Mouse (Mus musculus): Measurements from ENCODE around the gene Fos. TPM values are rescaled to one million over a fixed set of nuclear protein-coding genes. Genes with fewer than 3 reads are reported as not detected.
A peak's percentile ranks its signal among the peaks of the same experiment; 100 is the strongest.
"Not testable (repeated sequence)": the region's sequence is repeated elsewhere in the genome, so short reads cannot be mapped to it uniquely, and the experiment has no call there.

Fos gene
- total RNA-seq, 2 experiments from 2014 or later = 2.5 to 24.3 TPM

DNA sequence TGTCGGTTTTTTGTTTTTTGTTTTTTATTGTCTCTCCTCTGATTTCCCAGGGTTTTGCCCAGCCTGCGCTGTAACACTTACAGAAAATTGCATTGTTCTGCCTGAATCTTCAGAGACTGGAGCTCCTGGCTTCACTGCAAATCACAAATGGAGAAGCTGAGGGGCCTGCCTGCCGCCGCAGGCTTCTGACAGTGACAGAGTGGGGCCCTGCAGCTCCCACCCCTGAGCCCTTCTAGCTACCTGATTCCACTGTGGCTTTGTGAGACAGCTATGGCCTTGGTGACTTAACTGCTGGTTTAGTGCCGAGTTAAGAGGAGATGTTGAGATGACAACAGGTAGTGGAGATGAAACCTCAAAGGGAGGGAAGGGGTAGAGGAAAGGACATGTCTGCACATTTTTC is 44.3 kb downstream of the Fos start:
- intact Hi-C loops (cut with DNase I) = no loop called here
- DNase-seq = no peak

- no peak for DNase-seq
- intact Hi-C loops (cut with DNase I) = no loop called here
Measured at GRCm38 (mm10) chr12:85519553-85519952, 45.9 kb downstream of the Fos start.

GRCm38 (mm10) chr12:85521101-85521500 is 47.4 kb downstream of the Fos start:
- no peak for DNase-seq
- intact Hi-C loops (cut with DNase I) = no loop called here

- peak; percentile 26 to 37 for DNase-seq
- intact Hi-C loops (cut with DNase I) = no loop called here
Measured at GRCm38 (mm10) chr12:85521673-85522072, 48.0 kb downstream of the Fos start.

GRCm38 (mm10) chr12:85522631-85523388 is 49.1 kb downstream of the Fos start:
- intact Hi-C loops (cut with DNase I) = no loop called here
- peak in 1 of 2 experiments; percentile 26 for DNase-seq

DNA sequence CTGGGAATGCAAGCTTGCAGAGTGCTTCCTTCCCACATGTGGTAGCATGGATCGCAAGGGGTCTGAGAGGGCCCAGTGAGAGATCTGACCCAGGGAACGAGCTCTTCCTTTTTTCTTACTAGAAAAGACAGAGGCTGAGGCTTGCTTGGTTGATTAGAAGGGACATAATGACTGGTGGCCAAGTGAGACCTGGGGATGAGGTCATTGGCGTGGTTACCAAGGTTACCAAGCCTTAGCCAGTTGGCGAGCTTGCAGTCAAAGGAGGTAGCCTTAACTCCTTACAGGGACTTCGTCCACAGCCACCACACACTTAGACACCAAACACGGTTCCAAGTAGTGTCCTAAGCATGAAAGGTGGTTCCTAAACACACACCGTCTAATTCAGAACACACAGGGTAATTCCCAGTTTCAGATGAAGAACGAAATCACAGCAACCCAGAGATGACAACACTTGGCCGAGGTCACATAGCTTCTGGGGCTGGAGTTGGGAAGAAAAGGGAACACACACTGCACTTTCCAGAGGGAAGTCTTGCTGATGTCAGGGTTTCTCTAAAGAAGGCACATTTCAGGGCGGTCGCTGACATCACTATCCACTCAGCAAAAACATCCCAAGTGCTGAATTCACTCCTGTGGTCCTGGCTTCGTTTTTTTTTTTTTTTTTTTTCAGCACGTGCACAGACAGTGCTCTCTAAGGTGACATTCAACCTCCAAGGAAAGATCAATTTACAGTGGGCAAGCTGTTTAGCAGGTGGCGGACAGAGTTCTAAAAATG is 49.9 kb downstream of the Fos start:
- intact Hi-C loops (cut with DNase I) = no loop called here
- peak; percentile 20 to 37 for DNase-seq

- no peak for DNase-seq
- intact Hi-C loops (cut with DNase I) = no loop called here
Measured at GRCm38 (mm10) chr12:85524193-85524858, 50.6 kb downstream of the Fos start.

DNA sequence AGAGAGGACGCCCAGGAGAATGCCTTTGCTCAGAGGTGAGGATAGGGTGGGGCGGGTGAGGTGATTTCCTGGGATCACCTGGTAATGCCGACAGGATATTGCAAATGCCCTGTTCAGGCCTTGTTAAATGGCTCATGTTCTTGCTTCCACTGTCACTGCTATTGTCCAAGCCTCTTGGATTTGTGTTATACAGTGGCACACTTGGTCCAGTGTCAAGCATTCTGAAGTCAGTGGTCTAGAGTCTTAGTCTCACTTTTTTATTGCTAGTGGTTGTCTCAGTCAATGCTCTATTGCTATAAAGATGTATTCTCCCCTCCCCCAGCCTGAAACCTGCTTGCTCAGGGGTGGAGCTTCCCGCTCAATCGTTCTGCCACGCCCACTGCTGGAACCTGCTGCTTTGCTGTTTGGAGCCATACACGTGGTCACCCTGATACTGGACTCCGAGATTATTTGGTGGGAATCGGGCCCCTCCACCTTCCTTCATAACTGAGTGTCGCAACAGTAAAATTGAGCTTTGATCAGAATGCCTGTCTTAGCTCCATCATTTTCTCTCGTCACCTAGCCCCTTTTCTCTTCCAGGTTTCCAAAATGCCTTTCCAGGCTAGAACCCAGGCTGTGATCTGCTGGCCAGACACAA is 51.3 kb downstream of the Fos start:
- DNase-seq; intact Hi-C loops (cut with DNase I): not testable (repeated sequence)

Other genes with a start within 250 kb of the Fos start
- gene Mlh3, start 203.3 kb upstream of the Fos start, total RNA-seq (2021) = 1 to 10 TPM; 7.5 to 8.7 TPM
- 10 to 100 TPM; 15.9 to 22.1 TPM for gene Acyp1, start 185.5 kb upstream of the Fos start, total RNA-seq (2021)
- gene Zc2hc1c, start 185.3 kb upstream of the Fos start, total RNA-seq (2021) = 1 to 10 TPM; 2.3 to 2.9 TPM
- 100 to 1,000 TPM; 100 to 106 TPM for gene Nek9, start 134.5 kb upstream of the Fos start, total RNA-seq (2021)
- gene Tmed10, start 99.0 kb upstream of the Fos start, total RNA-seq (2021) = 100 to 1,000 TPM; 158 to 175 TPM
- gene Jdp2, start 125.1 kb downstream of the Fos start, total RNA-seq (2021) = 1 to 10 TPM; 8.7 to 9.0 TPM
- 1 to 10 TPM in 1 of 2 experiments, under 1 TPM in 1; 0.64 to 1.2 TPM for gene Batf, start 212.8 kb downstream of the Fos start, total RNA-seq (2021)